Mouse (Mus musculus): ENCODE measurements around the gene Kctd21. TPM values are rescaled to one million over a fixed set of nuclear protein-coding genes. Genes with fewer than 3 reads are reported as not detected.

Kctd21 gene
- total and polyA plus RNA-seq, 2 experiments from 2014 or later: 3.2 to 8.4 TPM

DNA sequence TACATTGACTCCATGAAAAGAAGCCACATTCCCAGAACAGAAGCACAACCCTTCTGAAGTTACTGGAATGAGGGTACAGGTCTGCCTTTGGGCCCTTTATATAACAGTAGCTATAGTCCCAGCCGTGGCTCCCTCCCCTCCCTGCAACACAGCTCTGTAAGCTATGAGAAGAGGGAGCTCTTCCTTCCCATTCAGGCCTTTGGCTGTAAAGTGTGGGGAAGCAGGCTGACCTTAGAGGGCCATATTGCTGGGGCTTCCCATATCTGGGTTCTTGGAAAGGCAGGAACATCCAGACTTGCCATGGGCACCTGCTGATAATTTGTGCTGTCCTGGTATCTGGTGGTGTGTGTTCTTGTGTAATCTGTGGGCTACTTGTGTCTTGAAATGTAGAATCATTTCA, 24.6 kb upstream of the Kctd21 start:
- Histone ChIP-seq H3K4me2 (ENCODE audit: low read depth, low read length) (no peak overlapping the region), H3K4me1 (ENCODE audit: insufficient read depth, low read length) (no peaks in the 10 kb centered on the region), H3K9me3 (ENCODE audit: low read length) (no peaks in the 10 kb centered on the region)

GRCm38 (mm10) chr7:97309461-97310340, 22.4 kb upstream of the Kctd21 start:
- Histone ChIP-seq H3K9ac (replicated peaks; ENCODE audit: low read length) (no peak overlapping the region), H3K4me3 (ENCODE audit: low read length) (no peak overlapping the region), H3K36me3 (ENCODE audit: insufficient read depth, low read length) (peaks cover 49% of the 10 kb centered on the region), H3K9me3 (ENCODE audit: low read length) (no peaks in the 10 kb centered on the region), H3K4me1 (ENCODE audit: insufficient read depth, low read length) (no peaks in the 10 kb centered on the region), H3K4me2 (ENCODE audit: low read depth, low read length) (no peak overlapping the region), H3K27ac (no peak overlapping the region), H3K27me3 (ENCODE audit: insufficient read depth, low read length) (no peaks in the 10 kb centered on the region)
- no peak for TF ChIP-seq CTCF (IDR thresholded peaks at IDR 0.05; ENCODE audit: low read depth)
- WGBS: 87% methylated on average over 4 of the region's 4 CpGs
- no peak for DNase-seq (ENCODE audit: low spot score)
- ATAC-seq: no peak

More for the DNA sequence above, 24.6 kb upstream of the Kctd21 start:
- peaks cover 68% of the 10 kb centered on the region for H3K36me3 ChIP-seq (ENCODE audit: insufficient read depth, low read length)
- no peak for DNase-seq (ENCODE audit: low spot score)
- no peaks in the 10 kb centered on the region for H3K27me3 ChIP-seq (ENCODE audit: insufficient read depth, low read length)
- H3K9ac ChIP-seq (replicated peaks; ENCODE audit: low read length): no peak overlapping the region
- WGBS: 81% methylated on average over 1 of the region's 1 CpGs
- no peak for ATAC-seq
- no peak overlapping the region for H3K4me3 ChIP-seq (ENCODE audit: low read length)
- no peak overlapping the region for H3K27ac ChIP-seq
- TF ChIP-seq CTCF (IDR thresholded peaks at IDR 0.05; ENCODE audit: low read depth): no peak

GRCm38 (mm10) chr7:97310341-97310635, 21.8 kb upstream of the Kctd21 start:
- no peak for TF ChIP-seq CTCF (IDR thresholded peaks at IDR 0.05; ENCODE audit: low read depth)
- Histone ChIP-seq H3K27ac (no peak overlapping the region), H3K4me2 (ENCODE audit: low read depth, low read length) (no peak overlapping the region), H3K9ac (replicated peaks; ENCODE audit: low read length) (no peak overlapping the region), H3K9me3 (ENCODE audit: low read length) (no peaks in the 10 kb centered on the region), H3K4me1 (ENCODE audit: insufficient read depth, low read length) (no peaks in the 10 kb centered on the region), H3K36me3 (ENCODE audit: insufficient read depth, low read length) (peaks cover 45% of the 10 kb centered on the region; the same call in 1 of the 2 replicates), H3K27me3 (ENCODE audit: insufficient read depth, low read length) (no peaks in the 10 kb centered on the region), H3K4me3 (ENCODE audit: low read length) (no peak overlapping the region)
- DNase-seq (ENCODE audit: low spot score): no peak
- 87% methylated on average over 3 of the region's 3 CpGs for WGBS
- no peak for ATAC-seq

DNA sequence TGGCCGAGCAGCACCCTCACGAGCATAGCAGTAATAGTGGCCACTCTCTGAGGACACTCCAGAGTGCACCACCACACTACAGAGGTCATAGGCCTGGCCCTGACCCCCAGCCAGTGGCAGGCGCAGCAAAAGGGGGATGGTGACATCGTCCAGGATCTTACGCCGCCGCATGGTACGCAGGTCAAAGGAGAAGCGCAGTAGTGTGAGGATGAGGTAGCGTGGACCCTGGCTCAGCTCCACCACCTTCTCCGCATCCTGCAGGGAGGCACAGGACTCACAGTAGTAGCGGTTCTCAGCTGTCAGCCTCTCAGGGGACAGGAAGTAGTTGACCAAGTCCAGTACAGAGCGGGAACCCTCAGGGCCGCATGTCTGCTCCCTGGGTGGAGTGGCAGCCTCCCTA, 20.5 kb upstream of the Kctd21 start:
- Histone ChIP-seq H3K9ac (replicated peaks; ENCODE audit: low read length) (no peak overlapping the region), H3K4me2 (ENCODE audit: low read depth, low read length) (no peak overlapping the region), H3K27me3 (ENCODE audit: insufficient read depth, low read length) (no peaks in the 10 kb centered on the region), H3K36me3 (ENCODE audit: insufficient read depth, low read length) (peaks cover 40% of the 10 kb centered on the region; the same call in 1 of the 2 replicates), H3K4me1 (ENCODE audit: insufficient read depth, low read length) (no peaks in the 10 kb centered on the region), H3K4me3 (ENCODE audit: low read length) (no peak overlapping the region), H3K9me3 (ENCODE audit: low read length) (no peaks in the 10 kb centered on the region), H3K27ac (no peak overlapping the region)
- TF ChIP-seq CTCF (IDR thresholded peaks at IDR 0.05; ENCODE audit: low read depth): no peak
- ATAC-seq: no peak
- DNase-seq (ENCODE audit: low spot score): no peak
- WGBS: 95% methylated on average over 14 of the region's 14 CpGs

GRCm38 (mm10) chr7:97312196-97312595, 19.9 kb upstream of the Kctd21 start:
- Histone ChIP-seq H3K9ac (replicated peaks; ENCODE audit: low read length) (no peak overlapping the region), H3K4me1 (ENCODE audit: insufficient read depth, low read length) (no peaks in the 10 kb centered on the region), H3K27me3 (ENCODE audit: insufficient read depth, low read length) (no peaks in the 10 kb centered on the region), H3K4me3 (ENCODE audit: low read length) (no peak overlapping the region), H3K27ac (no peak overlapping the region), H3K36me3 (ENCODE audit: insufficient read depth, low read length) (peaks cover 36% of the 10 kb centered on the region; the same call in 1 of the 2 replicates), H3K9me3 (ENCODE audit: low read length) (no peaks in the 10 kb centered on the region), H3K4me2 (ENCODE audit: low read depth, low read length) (no peak overlapping the region)
- TF ChIP-seq CTCF (IDR thresholded peaks at IDR 0.05; ENCODE audit: low read depth): no peak
- ATAC-seq: no peak
- 88% methylated on average over 17 of the region's 17 CpGs for WGBS
- no peak for DNase-seq (ENCODE audit: low spot score)

DNA sequence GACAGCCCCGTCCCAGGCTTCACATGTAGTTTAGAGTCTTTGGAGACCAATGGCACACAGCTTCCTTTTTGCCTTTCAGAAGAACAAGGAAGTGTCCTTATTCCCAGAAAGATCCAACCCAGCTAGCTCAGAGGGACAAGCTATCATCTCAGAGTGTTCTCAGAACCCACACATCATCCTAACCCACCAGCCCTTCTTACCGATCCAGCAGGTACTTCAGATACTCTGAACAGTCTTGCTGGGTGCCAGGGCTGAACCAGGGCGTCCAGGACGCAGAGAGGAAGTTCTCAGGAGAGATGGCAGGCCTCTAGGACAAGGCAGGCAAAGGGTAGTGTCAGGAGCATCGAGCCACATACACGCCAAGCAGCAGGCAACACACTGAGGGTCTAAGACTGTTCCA, 19.3 kb upstream of the Kctd21 start:
- H3K4me1 ChIP-seq (ENCODE audit: insufficient read depth, low read length): no peaks in the 10 kb centered on the region
- ATAC-seq (no peak), DNase-seq (ENCODE audit: low spot score) (no peak)
- TF ChIP-seq CTCF (IDR thresholded peaks at IDR 0.05; ENCODE audit: low read depth): no peak
- no peak overlapping the region for H3K4me2 ChIP-seq (ENCODE audit: low read depth, low read length)
- H3K4me3 ChIP-seq (ENCODE audit: low read length): no peak overlapping the region
- WGBS: 86% methylated on average over 6 of the region's 6 CpGs
- no peaks in the 10 kb centered on the region for H3K27me3 ChIP-seq (ENCODE audit: insufficient read depth, low read length)
- H3K9ac ChIP-seq (replicated peaks; ENCODE audit: low read length): no peak overlapping the region
- H3K27ac ChIP-seq: no peak overlapping the region
- peaks cover 31% of the 10 kb centered on the region; the same call in 1 of the 2 replicates for H3K36me3 ChIP-seq (ENCODE audit: insufficient read depth, low read length)
- H3K9me3 ChIP-seq (ENCODE audit: low read length): no peaks in the 10 kb centered on the region

DNA sequence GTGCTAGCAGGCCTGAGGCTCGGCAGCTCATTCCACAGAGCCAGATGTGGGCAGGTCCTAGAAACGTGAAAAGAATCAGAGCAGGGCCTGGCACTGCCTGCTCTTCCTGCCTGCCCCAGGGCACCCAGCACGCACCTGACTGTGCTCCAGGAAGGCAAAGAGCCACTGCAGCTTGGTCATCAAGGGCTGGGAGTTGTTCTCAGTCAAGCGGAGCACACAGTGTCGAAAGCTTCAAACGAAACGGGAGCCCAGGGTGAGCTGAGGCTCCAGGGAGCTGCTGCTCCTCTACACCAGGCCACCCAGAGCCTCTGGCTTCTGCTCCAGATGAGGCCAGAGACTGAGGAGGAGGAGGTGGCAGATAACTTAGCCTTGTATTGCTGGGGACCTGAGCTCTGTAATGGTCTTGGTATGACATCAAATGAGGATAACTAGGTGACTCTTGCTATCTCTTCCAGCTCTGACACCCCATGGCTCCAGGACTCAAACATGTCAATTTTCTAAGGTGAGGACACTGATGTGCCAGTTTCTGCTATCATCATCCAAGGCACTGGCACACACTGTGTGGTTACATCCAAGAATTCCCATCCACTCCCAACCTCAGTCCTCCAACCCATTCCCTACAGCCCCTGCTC, 18.6 kb upstream of the Kctd21 start:
- no peak for TF ChIP-seq CTCF (IDR thresholded peaks at IDR 0.05; ENCODE audit: low read depth)
- H3K9me3 ChIP-seq (ENCODE audit: low read length): no peaks in the 10 kb centered on the region
- peaks cover 31% of the 10 kb centered on the region; the same call in 1 of the 2 replicates for H3K36me3 ChIP-seq (ENCODE audit: insufficient read depth, low read length)
- H3K27ac ChIP-seq: no peak overlapping the region
- H3K4me1 ChIP-seq (ENCODE audit: insufficient read depth, low read length): no peaks in the 10 kb centered on the region
- H3K4me2 ChIP-seq (ENCODE audit: low read depth, low read length): no peak overlapping the region
- no peak for ATAC-seq
- no peaks in the 10 kb centered on the region for H3K27me3 ChIP-seq (ENCODE audit: insufficient read depth, low read length)
- no peak overlapping the region for H3K4me3 ChIP-seq (ENCODE audit: low read length)
- DNase-seq (ENCODE audit: low spot score): no peak
- no peak overlapping the region for H3K9ac ChIP-seq (replicated peaks; ENCODE audit: low read length)
- 79% methylated on average over 7 of the region's 7 CpGs for WGBS

All from hindbrain, postnatal 0 days (tissue).